22 mouse cellular contexts compared by ENCODE assay signal in genomic region chr5:52232611-52233010, GRCm38 (mm10). TPM values are rescaled to one million over a fixed set of nuclear protein-coding genes. Genes with fewer than 3 reads are reported as not detected.
A peak's percentile ranks its signal among the peaks of the same experiment; 100 is the strongest.
DNase-seq lines count a peak whose midpoint lies in the region; ATAC-seq and TF ChIP-seq lines count a peak whose summit lies in the region.
"Had no signal": no experiment of that assay in that cellular context is flagged by ENCODE, and none has a peak within 500 bp of the region (broad histone marks: within the 10 kb centered on the region; RNA-seq: fewer than 3 reads in every experiment).

No protein-coding gene starts in this region.

- no peak for TF ChIP-seq CTCF in stomach, postnatal 0 days (IDR thresholded peaks at IDR 0.05; ENCODE audit: low read depth)
- TF ChIP-seq CTCF in liver, postnatal 0 days (IDR thresholded peaks at IDR 0.05; ENCODE audit: low read depth): no peak

- ATAC-seq in stomach, embryonic 16.5 days (ENCODE audit: insufficient read depth, low FRiP score): no peak
- no peak for ATAC-seq in stomach, postnatal 0 days (ENCODE audit: low FRiP score, low TSS enrichment)
- no peak for ATAC-seq in liver, postnatal 0 days
- ATAC-seq in forebrain, embryonic 11.5 days (replicated peaks; ENCODE audit: low FRiP score): no peak
- ATAC-seq: forebrain, embryonic 14.5 days; forebrain, embryonic 16.5 days; Patski had no signal

- H3K27ac ChIP-seq in stomach, embryonic 16.5 days (ENCODE audit: low read length): peak overlapping the region; percentile 37; the same call in 1 of the 2 replicates
- no peak overlapping the region for H3K27ac ChIP-seq in stomach, postnatal 0 days (replicated peaks)
- no peak overlapping the region for H3K27ac ChIP-seq in liver, postnatal 0 days (ENCODE audit: low read depth)
- H3K27ac ChIP-seq in forebrain, embryonic 11.5 days (ENCODE audit: low read depth, low read length): no peak overlapping the region
- H3K27ac ChIP-seq: embryonic facial prominence, embryonic 12.5 days; forebrain, embryonic 12.5 days had no signal

- H3K36me3 ChIP-seq in stomach, embryonic 16.5 days (ENCODE audit: control insufficient read depth, insufficient read depth, low read length): no peaks in the 10 kb centered on the region
- no peaks in the 10 kb centered on the region for H3K36me3 ChIP-seq in stomach, postnatal 0 days (ENCODE audit: control insufficient read depth, insufficient read depth, low read length)
- no peaks in the 10 kb centered on the region for H3K36me3 ChIP-seq in liver, postnatal 0 days (replicated peaks; ENCODE audit: insufficient read depth, low read length)
- no peaks in the 10 kb centered on the region for H3K36me3 ChIP-seq in forebrain, embryonic 11.5 days (ENCODE audit: control insufficient read depth, insufficient read depth, low read length)
- H3K36me3 ChIP-seq: embryonic facial prominence, embryonic 12.5 days; forebrain, embryonic 12.5 days; G1E had no signal

- DNase-seq in stomach, postnatal 0 days (ENCODE audit: low spot score): no peak
- DNase-seq in ZHBTc4 (ENCODE audit: low read depth, low spot score): peak; percentile 30
- DNase-seq in liver, postnatal 0 days: no peak
- no peak for DNase-seq in forebrain, embryonic 11.5 days (ENCODE audit: low spot score)
- DNase-seq: adrenal gland, adult 2 months; adrenal gland, postnatal 10 days; adrenal gland, postnatal 25 days; cerebellum, adult 11 months; cerebellum, adult 18-20 months; cerebellum, adult 8-10 months; cerebellum, adult 9-11 months; cerebellum, postnatal 14 days; cerebellum, postnatal 36 days; embryo, embryonic 11 days had no signal

- H3K4me1 ChIP-seq in stomach, embryonic 16.5 days (ENCODE audit: control insufficient read depth, insufficient read depth, low read length): no peaks in the 10 kb centered on the region
- peaks cover 5% of the 10 kb centered on the region; the same call in 1 of the 2 replicates for H3K4me1 ChIP-seq in stomach, postnatal 0 days (replicated peaks; ENCODE audit: control insufficient read depth, insufficient read depth)
- H3K4me1 ChIP-seq in liver, postnatal 0 days (ENCODE audit: insufficient read depth): no peaks in the 10 kb centered on the region
- no peaks in the 10 kb centered on the region for H3K4me1 ChIP-seq in forebrain, embryonic 11.5 days (replicated peaks; ENCODE audit: control insufficient read depth, insufficient read depth, low read length)

- no peak overlapping the region for H3K4me2 ChIP-seq in stomach, embryonic 16.5 days (ENCODE audit: low read depth, low read length)
- no peak overlapping the region for H3K4me2 ChIP-seq in stomach, postnatal 0 days (replicated peaks; ENCODE audit: low read depth)
- H3K4me2 ChIP-seq in liver, postnatal 0 days (ENCODE audit: low read depth, low read length): no peak overlapping the region
- no peak overlapping the region for H3K4me2 ChIP-seq in forebrain, embryonic 11.5 days (ENCODE audit: low read depth, low read length, severe bottlenecking)
- H3K4me2 ChIP-seq: embryonic facial prominence, embryonic 12.5 days; forebrain, embryonic 12.5 days had no signal

- no peak for TF ChIP-seq EP300 in stomach, postnatal 0 days (optimal IDR thresholded peaks at IDR 0.05)
- TF ChIP-seq EP300 in liver, postnatal 0 days (IDR thresholded peaks at IDR 0.05; ENCODE audit: low read depth): no peak

- no peaks in the 10 kb centered on the region for H3K27me3 ChIP-seq in stomach, embryonic 16.5 days (ENCODE audit: control insufficient read depth, insufficient read depth, low read length)
- no peaks in the 10 kb centered on the region for H3K27me3 ChIP-seq in stomach, postnatal 0 days (ENCODE audit: control insufficient read depth, insufficient read depth, low read length)
- H3K27me3 ChIP-seq in liver, postnatal 0 days (ENCODE audit: insufficient read depth, low read length): no peaks in the 10 kb centered on the region
- H3K27me3 ChIP-seq in forebrain, embryonic 11.5 days (ENCODE audit: control insufficient read depth, insufficient read depth, low read length): no peaks in the 10 kb centered on the region
- H3K27me3 ChIP-seq: embryonic facial prominence, embryonic 12.5 days; forebrain, embryonic 12.5 days had no signal

- H3K9ac ChIP-seq in stomach, embryonic 16.5 days (ENCODE audit: low read length): no peak overlapping the region
- H3K9ac ChIP-seq in stomach, postnatal 0 days (ENCODE audit: low read length): no peak overlapping the region
- H3K9ac ChIP-seq in liver, postnatal 0 days (replicated peaks): no peak overlapping the region
- H3K9ac ChIP-seq in forebrain, embryonic 11.5 days (ENCODE audit: low read length): no peak overlapping the region
- H3K9ac ChIP-seq: embryonic facial prominence, embryonic 12.5 days; forebrain, embryonic 12.5 days had no signal

- no peak overlapping the region for H3K4me3 ChIP-seq in stomach, embryonic 16.5 days (replicated peaks; ENCODE audit: low read length)
- no peak overlapping the region for H3K4me3 ChIP-seq in stomach, postnatal 0 days (ENCODE audit: low read depth, low read length)
- no peak overlapping the region for H3K4me3 ChIP-seq in liver, postnatal 0 days (ENCODE audit: low read depth, low read length)
- no peak overlapping the region for H3K4me3 ChIP-seq in forebrain, embryonic 11.5 days (ENCODE audit: low read depth, low read length)
- H3K4me3 ChIP-seq: embryonic facial prominence, embryonic 12.5 days; erythroblast, embryonic 14.5 days; forebrain, embryonic 12.5 days had no signal

- 54% methylated on average over 2 of the region's 2 CpGs for whole genome bisulfite sequencing in stomach, embryonic 16.5 days
- 55% methylated on average over 2 of the region's 2 CpGs for WGBS in stomach, postnatal 0 days
- whole genome bisulfite sequencing in liver, postnatal 0 days (ENCODE audit: insufficient replicate concordance): 74% methylated on average over 2 of the region's 2 CpGs
- WGBS in forebrain, embryonic 11.5 days: 66% methylated on average over 2 of the region's 2 CpGs

- H3K9me3 ChIP-seq in stomach, embryonic 16.5 days (replicated peaks; ENCODE audit: control insufficient read depth, low read length): peaks cover 4% of the 10 kb centered on the region; the same call in 1 of the 2 replicates
- H3K9me3 ChIP-seq in stomach, postnatal 0 days (ENCODE audit: control insufficient read depth, low read length): no peaks in the 10 kb centered on the region
- no peaks in the 10 kb centered on the region; the same call in 1 of the 2 replicates for H3K9me3 ChIP-seq in liver, postnatal 0 days (ENCODE audit: low read length)
- H3K9me3 ChIP-seq in forebrain, embryonic 11.5 days (ENCODE audit: control insufficient read depth, low read length): no peaks in the 10 kb centered on the region
- H3K9me3 ChIP-seq: embryonic facial prominence, embryonic 12.5 days had no signal

RNA-seq across cellular contexts. Expression of gene Dhx15, which starts 42.3 kb away (rescaled TPM):
- 141 and 142 TPM in 2 replicates for polyA plus RNA-seq in stomach, embryonic 16.5 days (2015; fragmentation: Nextera tagmentation; extraction: Ambion mirVana)
- 54.9 TPM in 2 replicates for polyA plus RNA-seq in stomach, postnatal 0 days (2015; fragmentation: Nextera tagmentation; extraction: Ambion mirVana)
- polyA plus RNA-seq in liver, postnatal 0 days (2015; fragmentation: Nextera tagmentation; extraction: Ambion mirVana): 36.0 and 39.3 TPM in 2 replicates
- polyA plus RNA-seq in forebrain, embryonic 11.5 days (2014; fragmentation: Nextera tagmentation; extraction: Ambion mirVana): 103 and 106 TPM in 2 replicates
